Mouse (Mus musculus): ENCODE results near the gene Lrrc37a.
A peak's percentile ranks its signal among the peaks of the same experiment; 100 is the strongest.
"Not testable (repeated sequence)": the region's sequence is repeated elsewhere in the genome, so short reads cannot be mapped to it uniquely, and the experiment has no call there.

The Lrrc37a gene

GRCm38 (mm10) chr11:103504497-103504896 is at the start of gene Lrrc37a:
TSS of gene Lrrc37a (minus strand) at chr11:103504597.
- DNase-seq (ENCODE audit: low spot score in 2 of 2): no peak

GRCm38 (mm10) chr11:103534973-103535372 is 30.6 kb upstream of the Lrrc37a start:
- not testable (repeated sequence) for DNase-seq (ENCODE audit: low spot score in 2 of 2)

GRCm38 (mm10) chr11:103512111-103512510 is 7.7 kb upstream of the Lrrc37a start:
- DNase-seq (ENCODE audit: low spot score in 2 of 2): no peak

GRCm38 (mm10) chr11:103464443-103464842 is 40.0 kb downstream of the Lrrc37a start:
- no peak for DNase-seq (ENCODE audit: low spot score in 2 of 2)

- not testable (repeated sequence) for DNase-seq (ENCODE audit: low spot score in 2 of 2)
Measured at GRCm38 (mm10) chr11:103451105-103451504, 53.3 kb downstream of the Lrrc37a start.

- not testable (repeated sequence) for DNase-seq (ENCODE audit: low spot score in 2 of 2)
Measured at GRCm38 (mm10) chr11:103449721-103450120, 54.7 kb downstream of the Lrrc37a start.

GRCm38 (mm10) chr11:103443678-103444077 is 60.7 kb downstream of the Lrrc37a start:
- no peak for DNase-seq (ENCODE audit: low spot score in 2 of 2)

- no peak for DNase-seq (ENCODE audit: low spot score in 2 of 2)
Measured at GRCm38 (mm10) chr11:103436282-103436681, 68.1 kb downstream of the Lrrc37a start.

GRCm38 (mm10) chr11:103425031-103425430 is 79.4 kb downstream of the Lrrc37a start:
- no peak for DNase-seq (ENCODE audit: low spot score in 2 of 2)

GRCm38 (mm10) chr11:103419667-103420066 is 84.7 kb downstream of the Lrrc37a start:
- DNase-seq (ENCODE audit: low spot score in 2 of 2): no peak

GRCm38 (mm10) chr11:103419226-103419625 is 85.2 kb downstream of the Lrrc37a start:
- no peak for DNase-seq (ENCODE audit: low spot score in 2 of 2)

GRCm38 (mm10) chr11:103413516-103413915 is 90.9 kb downstream of the Lrrc37a start:
- DNase-seq (ENCODE audit: low spot score in 2 of 2): no peak

GRCm38 (mm10) chr11:103412950-103413423 is 91.4 kb downstream of the Lrrc37a start:
- no peak for DNase-seq (ENCODE audit: low spot score in 2 of 2)

- DNase-seq (ENCODE audit: low spot score in 2 of 2): peak; percentile 92 to 96
Measured at GRCm38 (mm10) chr11:103411981-103412949, 92.1 kb downstream of the Lrrc37a start, which contains the start of gene Plekhm1. TSS of gene Plekhm1 (minus strand) at chr11:103412687.

- DNase-seq (ENCODE audit: low spot score in 2 of 2): no peak
Measured at GRCm38 (mm10) chr11:103411301-103411700, 93.1 kb downstream of the Lrrc37a start.

- DNase-seq (ENCODE audit: low spot score in 2 of 2): no peak
Measured at GRCm38 (mm10) chr11:103408880-103409279, 95.5 kb downstream of the Lrrc37a start.

GRCm38 (mm10) chr11:103407136-103407535 is 97.3 kb downstream of the Lrrc37a start:
- DNase-seq (ENCODE audit: low spot score in 2 of 2): not testable (repeated sequence)

GRCm38 (mm10) chr11:103406551-103406950 is 97.8 kb downstream of the Lrrc37a start:
- no peak for DNase-seq (ENCODE audit: low spot score in 2 of 2)

GRCm38 (mm10) chr11:103405814-103406213 is 98.6 kb downstream of the Lrrc37a start:
- no peak for DNase-seq (ENCODE audit: low spot score in 2 of 2)

GRCm38 (mm10) chr11:103404618-103405017 is 99.8 kb downstream of the Lrrc37a start:
- no peak for DNase-seq (ENCODE audit: low spot score in 2 of 2)

- DNase-seq (ENCODE audit: low spot score in 2 of 2): no peak
Measured at GRCm38 (mm10) chr11:103403776-103404175, 100.6 kb downstream of the Lrrc37a start.

GRCm38 (mm10) chr11:103402738-103403137 is 101.7 kb downstream of the Lrrc37a start:
- no peak for DNase-seq (ENCODE audit: low spot score in 2 of 2)

- DNase-seq (ENCODE audit: low spot score in 2 of 2): peak in 1 of 2 experiments; percentile 29
Measured at GRCm38 (mm10) chr11:103402198-103402597, 102.2 kb downstream of the Lrrc37a start.
